Mouse (Mus musculus): ENCODE measurements around the gene Aipl1.
A peak's percentile ranks its signal among the peaks of the same experiment; 100 is the strongest.

Gene Aipl1

GRCm38 (mm10) chr11:72050168-72050894, 13.0 kb upstream of the Aipl1 start:
- DNase-seq (ENCODE audit: low read depth) = no peak

- DNase-seq (ENCODE audit: low read depth) = no peak
Observed at GRCm38 (mm10) chr11:72049171-72049759, 12.0 kb upstream of the Aipl1 start.

GRCm38 (mm10) chr11:72048730-72049129, 11.4 kb upstream of the Aipl1 start:
- no peak for DNase-seq (ENCODE audit: low read depth)

- no peak for DNase-seq (ENCODE audit: low read depth)
Observed at GRCm38 (mm10) chr11:72044231-72044630, 6.9 kb upstream of the Aipl1 start.

GRCm38 (mm10) chr11:72042631-72043030, 5.3 kb upstream of the Aipl1 start:
- no peak for DNase-seq (ENCODE audit: low read depth)

GRCm38 (mm10) chr11:72041768-72042607, 4.7 kb upstream of the Aipl1 start, which contains the start of gene Pimreg:
Gene Pimreg, plus strand, starts transcription at chr11:72042032.
- DNase-seq (ENCODE audit: low read depth) = peak; percentile 73

- DNase-seq (ENCODE audit: low read depth) = no peak
Observed at GRCm38 (mm10) chr11:72041290-72041767, 4.0 kb upstream of the Aipl1 start.

GRCm38 (mm10) chr11:72039599-72040386, 2.5 kb upstream of the Aipl1 start:
- no peak for DNase-seq (ENCODE audit: low read depth)

- DNase-seq (ENCODE audit: low read depth) = peak; percentile 82
Observed at GRCm38 (mm10) chr11:72037996-72038395, 687 bp upstream of the Aipl1 start.

- no peak for DNase-seq (ENCODE audit: low read depth)
Observed at GRCm38 (mm10) chr11:72032589-72032988, 4.7 kb downstream of the Aipl1 start.

- DNase-seq (ENCODE audit: low read depth) = no peak
Observed at GRCm38 (mm10) chr11:72032091-72032490, 5.2 kb downstream of the Aipl1 start.

- no peak for DNase-seq (ENCODE audit: low read depth)
Observed at GRCm38 (mm10) chr11:72031353-72031752, 6.0 kb downstream of the Aipl1 start.

- DNase-seq (ENCODE audit: low read depth) = no peak
Observed at GRCm38 (mm10) chr11:72029143-72029542, 8.2 kb downstream of the Aipl1 start.

- DNase-seq (ENCODE audit: low read depth) = no peak
Observed at GRCm38 (mm10) chr11:72027836-72028235, 9.5 kb downstream of the Aipl1 start.

- DNase-seq (ENCODE audit: low read depth) = no peak
Observed at GRCm38 (mm10) chr11:72026516-72026915, 10.8 kb downstream of the Aipl1 start.

GRCm38 (mm10) chr11:72025843-72026242, 11.5 kb downstream of the Aipl1 start:
- DNase-seq (ENCODE audit: low read depth) = peak; percentile 60

GRCm38 (mm10) chr11:72024193-72024781, 13.0 kb downstream of the Aipl1 start:
- peak; percentile 76 for DNase-seq (ENCODE audit: low read depth)

- DNase-seq (ENCODE audit: low read depth) = peak; percentile 57
Observed at GRCm38 (mm10) chr11:72023581-72023980, 13.7 kb downstream of the Aipl1 start.

- DNase-seq (ENCODE audit: low read depth) = no peak
Observed at GRCm38 (mm10) chr11:72022827-72023226, 14.5 kb downstream of the Aipl1 start.

GRCm38 (mm10) chr11:72021015-72021414, 16.3 kb downstream of the Aipl1 start:
- no peak for DNase-seq (ENCODE audit: low read depth)

- no peak for DNase-seq (ENCODE audit: low read depth)
Observed at GRCm38 (mm10) chr11:72017253-72017601, 20.1 kb downstream of the Aipl1 start.
